Mouse (Mus musculus): Measurements from ENCODE around the gene Gpr88.

Gpr88 gene

DNA sequence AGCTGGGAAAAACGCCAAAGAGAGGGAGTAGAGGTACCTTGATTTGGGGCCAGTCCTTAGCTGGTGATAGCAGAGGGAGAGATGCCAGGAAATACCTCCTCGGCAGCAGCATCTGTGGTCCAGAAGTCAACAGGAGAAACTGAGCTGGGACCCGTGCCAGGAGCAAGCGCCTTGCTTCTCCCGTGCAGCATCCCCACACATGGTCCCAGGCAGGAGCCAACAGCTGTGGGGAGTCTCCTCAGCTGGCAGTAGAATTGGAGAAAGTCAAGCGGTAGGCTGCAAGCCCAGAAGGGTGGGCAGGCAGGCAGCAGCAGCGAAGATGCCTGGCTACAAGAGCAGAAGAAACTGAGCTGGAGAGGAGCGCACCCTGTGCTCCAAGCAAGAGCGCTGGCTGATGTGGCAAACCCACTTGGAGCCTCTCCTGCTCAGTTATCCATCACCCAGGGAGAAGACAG is at the start of gene Gpr88:
Gene Gpr88, minus strand, starts transcription at position 427 of the 455 bp plus-strand sequence.
- peak; percentile 57 for DNase-seq (ENCODE audit: extremely low spot score, low spot score)

DNA sequence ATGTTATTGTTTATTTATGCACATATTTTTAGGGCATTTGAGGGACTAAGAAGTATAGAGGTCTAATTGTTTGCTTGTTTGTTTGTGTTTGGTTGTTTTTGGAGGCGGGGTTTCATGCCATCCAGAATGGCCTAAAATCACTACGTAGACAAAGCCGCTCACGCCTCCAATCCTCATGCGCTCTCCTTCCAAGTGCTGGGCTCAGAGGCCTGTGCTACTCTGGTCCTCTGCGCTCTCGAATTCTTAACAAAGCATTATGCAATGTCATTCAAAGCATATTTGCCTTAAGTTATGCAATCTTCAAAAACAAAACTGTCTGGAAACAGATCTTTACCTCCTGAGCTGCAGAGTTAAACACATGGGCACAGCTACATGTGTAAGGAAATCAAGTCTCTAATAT is 49.3 kb upstream of the Gpr88 start:
- DNase-seq (ENCODE audit: extremely low spot score, low spot score) = no peak

DNA sequence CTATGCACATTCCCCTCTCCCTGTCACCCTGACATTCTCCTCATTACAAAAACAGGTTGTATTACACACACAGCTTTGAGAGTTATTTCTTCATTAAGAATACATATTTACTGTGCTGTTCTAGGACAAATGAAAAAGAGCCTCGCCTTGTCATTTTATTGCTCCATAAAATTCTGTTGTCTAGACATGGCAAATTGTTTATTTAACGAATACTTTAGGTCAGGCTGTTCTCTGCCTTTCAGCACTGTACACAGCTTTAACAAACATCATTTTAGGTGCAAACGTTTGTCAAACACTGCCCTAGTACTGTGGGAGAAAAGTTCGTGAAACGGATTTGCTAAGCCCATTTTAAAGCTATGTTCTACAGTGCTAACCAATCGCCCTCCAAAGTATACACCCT is 48.5 kb upstream of the Gpr88 start:
- no peak for DNase-seq (ENCODE audit: extremely low spot score, low spot score)

DNA sequence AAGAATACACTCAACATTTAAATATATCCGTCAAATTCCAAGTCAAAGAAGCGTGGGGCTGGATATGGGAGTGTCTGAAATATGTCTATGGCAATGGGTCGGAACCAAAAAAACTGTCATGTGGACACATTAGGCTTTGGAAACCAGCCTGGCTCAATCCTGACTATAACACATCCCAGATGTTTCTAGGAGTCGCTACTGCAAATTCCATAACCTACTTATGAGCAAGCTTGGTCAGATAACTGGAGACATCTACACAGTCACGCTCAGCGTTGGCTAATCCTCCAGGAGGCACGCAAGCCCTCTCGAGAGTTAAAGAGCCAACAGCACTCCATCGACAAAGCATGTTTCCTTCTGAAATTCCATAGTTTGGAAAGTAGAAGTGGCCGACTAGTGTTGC is 45.4 kb upstream of the Gpr88 start:
- no peak for DNase-seq (ENCODE audit: extremely low spot score, low spot score)

DNA sequence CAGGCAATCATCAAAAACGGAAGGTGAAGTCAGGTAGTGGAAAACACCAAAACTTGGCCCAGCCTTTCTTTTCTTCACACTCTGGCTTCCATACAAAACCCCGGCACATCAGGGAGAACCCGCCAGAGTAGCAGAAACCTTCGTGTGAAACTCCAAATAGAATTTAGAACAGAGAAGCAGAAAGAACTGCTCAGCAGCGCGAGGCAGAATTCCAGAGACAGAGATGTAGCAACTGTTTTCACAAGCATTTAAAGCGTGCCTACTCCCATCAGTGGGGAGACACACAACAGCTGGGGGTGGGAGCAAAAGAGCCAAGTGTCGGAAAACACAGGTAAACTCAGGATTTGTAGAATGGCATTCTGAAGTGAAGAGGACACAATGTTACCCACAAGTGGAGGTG is 44.7 kb upstream of the Gpr88 start:
- no peak for DNase-seq (ENCODE audit: extremely low spot score, low spot score)

DNA sequence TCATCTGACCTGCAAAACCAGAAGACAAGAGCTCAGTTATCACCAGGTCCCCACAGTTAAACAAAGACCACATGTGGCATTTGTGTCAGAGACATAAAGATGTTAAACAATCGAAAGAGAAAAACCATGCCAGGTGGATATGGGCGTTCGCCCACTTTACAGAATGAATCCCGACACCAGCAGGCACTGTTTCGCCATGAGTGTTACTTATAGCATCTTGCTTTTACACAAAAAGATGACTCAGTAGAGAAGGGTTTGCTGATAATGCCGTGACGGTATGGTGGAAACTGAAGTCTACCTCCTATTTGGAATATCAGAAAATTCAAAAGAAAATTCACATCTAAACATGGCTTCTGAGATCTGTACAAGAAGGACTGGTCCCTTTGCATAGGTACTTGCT is 43.9 kb upstream of the Gpr88 start:
- DNase-seq (ENCODE audit: extremely low spot score, low spot score) = no peak

DNA sequence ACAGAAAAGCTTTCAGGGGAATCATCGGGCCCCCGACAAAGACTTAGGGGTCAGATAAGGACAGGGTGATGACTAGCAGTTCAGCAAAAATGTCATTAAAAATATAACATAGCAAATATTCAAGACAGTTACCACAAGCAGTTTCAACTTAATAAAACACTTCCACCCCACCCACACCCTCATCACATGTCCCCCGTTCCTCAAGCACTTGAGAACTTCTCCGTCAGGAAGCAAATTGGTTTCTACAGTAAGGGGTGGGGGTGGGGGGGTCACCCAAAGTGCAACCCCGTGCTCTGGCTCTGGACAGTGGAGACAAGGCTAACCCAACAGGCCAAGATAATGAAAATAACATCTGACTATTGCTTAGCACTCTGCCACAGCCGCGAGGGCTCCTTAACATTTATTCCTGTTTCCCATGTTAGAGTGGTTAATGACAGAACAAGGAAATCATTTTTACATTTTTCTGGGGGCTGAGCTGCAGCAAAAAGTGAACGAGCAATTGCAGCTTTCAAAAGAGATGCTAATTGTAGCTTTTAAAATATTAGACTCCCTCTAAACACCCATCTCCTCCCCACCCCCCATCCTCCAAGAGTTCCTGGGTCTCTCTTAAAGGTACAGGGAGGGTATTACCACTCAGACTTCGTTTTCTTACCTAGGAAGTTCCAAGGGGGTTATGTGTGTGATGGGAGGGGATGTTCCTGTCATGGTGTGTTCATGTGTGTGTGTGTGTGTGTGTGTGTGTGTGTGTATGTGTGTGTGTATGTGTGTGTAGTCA is 36.9 kb upstream of the Gpr88 start:
- no peak for DNase-seq (ENCODE audit: extremely low spot score, low spot score)

DNA sequence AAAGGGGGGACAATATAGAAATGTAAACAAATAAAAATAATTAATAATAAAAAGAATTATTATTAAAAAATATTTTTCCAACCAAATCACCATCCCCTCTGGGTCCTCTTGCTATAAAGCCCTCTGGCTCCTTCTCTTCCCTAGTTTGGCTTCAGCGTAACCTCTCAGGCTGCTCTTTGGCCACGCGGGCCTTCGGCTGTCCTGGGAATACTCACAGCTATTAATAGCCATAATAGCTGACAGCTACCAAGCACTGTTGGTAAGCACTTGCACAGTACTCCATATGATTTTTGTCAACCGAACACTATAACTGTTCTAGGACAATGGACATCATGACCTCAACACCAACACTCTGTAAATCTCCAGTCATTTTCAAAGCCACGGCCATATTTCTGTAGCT is 35.5 kb upstream of the Gpr88 start:
- no peak for DNase-seq (ENCODE audit: extremely low spot score, low spot score)

DNA sequence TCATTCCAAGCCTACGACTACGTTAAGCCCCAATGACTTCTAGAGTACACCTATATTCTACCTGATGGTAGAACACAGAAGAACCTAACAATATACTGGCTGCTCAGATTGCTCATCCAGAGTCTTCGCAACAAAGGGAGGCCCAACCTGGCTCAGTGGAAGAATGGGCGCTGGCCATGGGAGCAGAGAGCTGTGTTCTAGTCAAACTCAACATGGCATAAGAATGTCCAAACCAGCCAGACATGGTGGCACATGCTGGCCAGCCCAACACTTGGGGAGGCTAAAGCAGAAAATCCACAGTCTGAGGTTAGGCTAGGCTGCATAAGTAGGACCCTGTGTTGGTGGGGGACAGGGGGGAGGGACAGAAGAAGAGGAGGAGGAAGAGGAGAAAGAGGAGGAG is 31.4 kb upstream of the Gpr88 start:
- DNase-seq (ENCODE audit: extremely low spot score, low spot score) = no peak

DNA sequence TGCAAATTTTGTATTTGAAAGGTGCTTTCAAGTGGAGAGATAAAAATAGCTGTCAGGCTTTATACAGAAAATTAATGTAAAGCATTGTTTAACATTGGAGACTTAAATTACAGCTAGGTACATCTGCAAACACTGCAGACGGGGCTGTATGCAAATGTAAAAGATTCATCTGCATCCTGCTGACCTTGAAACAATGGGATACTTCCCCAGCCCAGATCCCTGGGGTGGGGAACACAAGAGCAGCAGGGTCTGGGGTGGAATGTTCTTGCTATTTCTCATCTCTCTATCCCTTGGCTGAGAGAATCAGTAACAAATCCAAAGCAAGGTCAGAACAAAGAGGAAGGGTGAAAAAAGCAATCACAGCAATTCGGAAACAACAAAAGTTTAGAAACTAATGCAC is 30.7 kb upstream of the Gpr88 start:
- no peak for DNase-seq (ENCODE audit: extremely low spot score, low spot score)

DNA sequence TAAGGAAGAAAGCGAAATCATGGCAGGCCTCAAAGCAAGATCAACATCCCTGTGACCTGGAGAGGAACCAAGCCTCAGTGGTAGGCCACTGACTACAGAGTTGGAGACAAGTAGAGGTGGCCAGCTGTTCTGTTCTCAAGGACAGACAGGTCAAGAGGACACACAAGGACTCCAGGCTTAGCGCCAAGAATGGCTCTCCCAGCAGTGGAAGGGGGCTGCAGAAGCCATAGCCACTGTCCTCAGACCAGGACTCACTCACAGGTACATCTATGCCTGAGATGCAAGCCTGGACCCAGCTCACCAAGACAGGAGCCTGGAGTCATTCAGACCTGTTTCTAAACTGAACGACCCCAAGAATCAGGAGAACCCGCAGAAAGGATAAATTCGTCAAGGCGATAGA is 28.4 kb upstream of the Gpr88 start:
- DNase-seq (ENCODE audit: extremely low spot score, low spot score) = no peak

DNA sequence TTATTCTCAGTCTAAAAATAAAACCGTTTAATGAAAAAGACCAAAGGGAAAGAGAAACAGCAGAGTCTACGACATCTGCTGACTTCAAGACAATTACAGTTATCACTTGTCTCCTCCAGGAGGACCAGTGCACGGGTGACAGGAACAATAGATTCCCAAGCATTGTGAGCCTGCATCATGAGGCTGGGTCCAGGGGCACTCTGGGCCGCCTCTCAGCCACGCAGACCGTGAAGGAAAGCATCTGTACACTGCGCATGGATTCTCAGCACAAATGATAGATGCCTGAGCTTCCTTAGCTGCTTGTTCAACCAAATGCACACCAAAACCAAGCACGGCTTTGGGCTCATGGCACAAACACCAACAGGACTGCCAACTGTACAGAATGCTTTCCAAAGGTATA is 23.8 kb upstream of the Gpr88 start:
- DNase-seq (ENCODE audit: extremely low spot score, low spot score) = no peak

DNA sequence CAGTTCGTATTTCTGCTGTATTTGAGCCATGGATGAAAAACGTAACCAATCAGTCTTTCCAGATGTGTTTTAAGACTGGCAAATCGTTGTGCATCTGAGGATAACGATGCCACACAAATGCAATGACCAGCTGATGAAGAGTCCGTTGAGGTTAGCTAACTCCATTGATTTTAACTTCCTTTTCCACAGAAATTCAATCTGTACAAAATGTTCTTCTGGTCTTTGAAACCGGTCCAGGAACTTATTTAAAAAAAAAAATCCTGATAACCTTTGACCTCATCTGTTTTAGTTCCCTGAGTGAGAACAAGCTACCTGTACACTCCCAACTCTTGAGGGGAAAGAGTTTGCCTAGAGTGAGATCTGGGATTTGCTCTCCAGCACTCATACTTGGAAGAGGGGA is 18.4 kb upstream of the Gpr88 start:
- no peak for DNase-seq (ENCODE audit: extremely low spot score, low spot score)

DNA sequence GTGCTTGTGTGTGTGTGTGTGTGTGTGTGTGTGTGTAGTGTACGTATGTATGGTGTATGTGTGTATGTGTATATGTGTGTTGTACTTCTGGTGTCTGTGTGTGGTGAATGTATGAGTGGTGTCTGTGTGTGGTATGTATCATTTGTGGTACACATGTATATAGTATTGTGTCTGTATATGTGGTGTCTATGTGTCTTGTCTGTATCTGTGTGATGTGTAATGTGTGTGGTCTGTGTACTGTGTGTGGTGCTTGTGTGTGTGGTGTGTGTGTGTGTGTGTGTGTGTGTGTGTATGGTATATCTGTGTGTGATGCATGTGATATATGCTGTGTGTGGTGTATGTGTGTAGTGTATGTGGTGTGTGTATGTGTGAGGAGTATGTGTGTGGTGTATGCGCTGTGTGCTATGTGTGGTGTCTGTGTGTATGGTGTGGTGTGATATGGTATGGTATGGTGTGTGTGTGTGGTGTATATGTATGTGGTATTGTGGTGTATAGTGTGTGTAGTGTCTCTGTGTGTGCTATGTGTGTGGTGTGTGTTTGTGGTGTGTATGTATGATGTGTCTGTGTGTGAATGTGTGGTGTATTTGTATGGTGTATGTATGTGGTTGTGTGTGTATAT is 13.8 kb upstream of the Gpr88 start:
- DNase-seq (ENCODE audit: extremely low spot score, low spot score) = no peak

DNA sequence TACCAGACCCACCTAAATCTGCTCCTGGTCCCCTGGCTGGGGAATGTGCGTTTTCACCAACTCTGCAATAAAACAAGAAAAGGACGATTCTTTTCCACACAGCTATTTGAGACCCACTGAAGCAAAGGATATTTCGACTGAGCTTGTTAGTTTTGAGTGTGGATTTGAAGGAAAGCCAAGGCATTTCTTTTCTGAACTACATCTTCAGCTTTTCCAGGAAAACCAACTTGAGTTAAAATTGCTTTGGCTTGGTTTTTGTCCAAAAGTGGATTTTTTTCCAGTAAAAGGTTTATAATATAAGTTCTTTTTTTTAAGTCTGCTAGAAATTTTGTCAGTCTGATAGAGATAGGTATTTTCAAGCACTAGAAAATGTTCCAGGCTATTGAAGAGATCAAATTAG is 13.1 kb upstream of the Gpr88 start:
- DNase-seq (ENCODE audit: extremely low spot score, low spot score) = no peak

DNA sequence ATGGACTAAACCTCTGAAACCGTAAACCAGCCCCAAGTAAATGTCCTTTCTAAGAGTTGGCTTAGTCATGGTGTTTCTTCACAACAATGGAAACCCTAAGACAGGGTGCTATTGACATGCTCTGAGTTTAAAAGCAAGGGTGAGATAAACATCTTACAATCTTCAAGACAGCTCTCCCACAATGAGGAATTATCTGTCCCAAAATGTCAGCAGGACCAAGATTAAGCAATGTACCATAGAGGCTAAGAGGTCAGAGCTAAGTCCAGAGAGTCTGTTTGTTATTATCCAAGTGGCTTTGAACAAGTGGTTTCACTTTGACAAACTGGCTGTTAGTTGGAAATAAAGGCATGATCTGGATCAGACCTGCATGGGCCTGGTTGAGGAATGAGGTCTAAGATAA is 10.7 kb upstream of the Gpr88 start:
- no peak for DNase-seq (ENCODE audit: extremely low spot score, low spot score)

DNA sequence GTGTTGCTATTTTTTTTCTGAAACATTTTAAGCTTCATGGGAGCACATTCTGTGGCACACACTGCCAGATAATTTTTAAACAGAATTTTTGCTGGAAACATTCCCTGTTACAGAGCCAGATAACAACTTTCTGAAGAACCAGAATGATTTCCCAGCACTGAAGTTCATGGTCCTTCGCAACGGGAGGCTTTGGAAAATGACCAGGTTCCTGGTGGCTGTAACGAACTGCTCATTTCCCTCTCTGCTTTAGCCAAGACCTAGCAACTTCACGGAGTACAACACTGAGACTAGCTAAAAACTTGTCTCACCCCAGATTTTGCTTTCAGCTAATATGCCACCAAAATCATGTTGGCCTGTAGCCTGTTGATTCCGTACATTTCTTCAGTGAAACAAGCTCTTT is 9.8 kb upstream of the Gpr88 start:
- DNase-seq (ENCODE audit: extremely low spot score, low spot score) = no peak

DNA sequence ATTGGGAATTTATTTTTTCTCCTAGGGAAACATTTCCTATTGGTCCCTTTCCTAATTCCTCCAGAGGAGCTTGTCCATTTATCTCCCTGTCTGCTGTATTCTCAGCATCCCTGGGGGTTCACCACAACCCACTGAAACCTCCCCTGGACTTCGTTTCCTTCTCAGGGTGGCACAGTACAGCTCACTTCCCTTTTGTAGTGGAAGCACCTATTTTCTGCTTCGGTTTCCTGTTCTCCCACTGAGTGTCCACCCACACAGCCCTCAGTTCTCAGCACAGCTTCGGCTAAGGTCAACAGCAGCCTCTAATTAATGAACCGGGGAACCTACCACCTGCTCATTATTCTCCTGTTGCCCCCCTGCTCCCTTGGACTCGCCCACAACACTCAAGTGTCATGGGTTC is 2.8 kb upstream of the Gpr88 start:
- no peak for DNase-seq (ENCODE audit: extremely low spot score, low spot score)

DNA sequence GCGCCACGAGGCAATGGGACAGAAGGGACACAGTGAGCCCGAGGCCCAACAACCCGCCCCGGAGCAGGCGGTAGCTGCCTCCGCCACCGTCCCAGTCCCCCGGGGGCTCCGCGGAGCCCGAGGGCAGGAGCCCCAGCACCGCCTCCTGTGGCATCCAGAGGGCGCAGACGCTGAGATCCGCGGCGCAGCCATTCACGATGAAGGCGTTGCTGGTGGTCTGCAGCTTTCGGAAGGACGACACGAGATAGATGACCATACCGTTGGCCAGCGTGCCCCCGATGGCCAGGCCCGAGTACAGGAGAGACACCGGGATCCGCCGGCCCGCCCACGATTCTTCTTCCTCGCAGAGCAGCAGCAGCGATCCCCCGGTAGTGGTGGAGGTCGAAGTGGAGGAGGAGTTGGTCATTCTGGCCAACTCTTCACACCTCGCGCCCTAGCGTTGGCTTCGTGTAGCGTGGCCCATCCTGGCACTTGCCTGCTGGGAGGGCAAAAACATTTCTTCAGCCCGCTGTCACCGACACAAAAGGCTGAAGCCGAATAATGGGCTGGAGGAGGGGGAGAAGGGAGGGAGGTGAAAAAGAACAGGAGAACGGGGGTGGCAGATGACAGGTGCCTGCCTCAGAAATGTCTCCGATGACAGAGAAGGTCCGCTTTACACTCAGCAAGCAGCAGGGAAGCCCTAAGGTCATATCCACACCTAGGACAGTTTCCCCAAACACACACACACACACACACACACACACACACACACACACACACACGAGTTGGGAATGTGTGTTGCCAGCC is 855 bp downstream of the Gpr88 start:
- peak; percentile 63 for DNase-seq (ENCODE audit: extremely low spot score, low spot score)

DNA sequence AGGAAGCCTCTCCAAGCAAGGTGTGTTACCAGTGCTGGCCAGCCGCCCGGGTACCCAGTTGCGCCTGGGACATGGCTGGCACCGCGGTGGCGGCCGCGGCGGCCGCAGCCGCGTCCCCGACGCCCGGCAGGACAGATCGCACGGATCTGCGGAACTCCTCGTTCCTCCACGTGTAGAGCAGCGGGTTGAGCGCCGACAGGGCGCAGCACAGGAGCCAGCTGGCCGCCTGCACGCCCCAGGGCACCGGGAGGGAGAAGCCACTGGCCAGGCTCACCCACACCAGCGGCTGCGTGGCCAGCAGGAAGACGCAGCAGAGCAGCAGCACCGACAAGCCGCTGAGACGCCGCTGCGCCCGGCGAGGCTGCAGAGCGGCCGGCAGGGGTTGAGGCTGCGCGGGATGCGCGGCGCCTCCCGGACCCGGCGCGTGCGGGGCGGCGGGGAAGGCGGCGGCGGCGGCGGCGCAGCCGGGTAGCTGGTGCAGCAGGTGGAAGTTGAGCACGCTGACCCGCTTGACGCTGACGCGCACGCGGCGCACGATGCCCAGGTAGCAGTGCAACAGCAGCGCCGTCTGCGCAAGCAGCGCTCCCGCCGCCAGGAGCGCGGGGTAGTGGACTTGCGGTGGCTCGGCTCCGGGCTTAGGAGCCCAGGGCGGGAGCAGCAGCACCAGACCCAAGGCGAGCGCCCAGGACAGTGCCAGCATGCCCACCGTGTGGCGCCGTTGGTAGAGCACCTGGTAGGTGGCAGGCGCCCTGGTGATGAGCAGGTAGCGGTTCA is 1.6 kb downstream of the Gpr88 start:
- peak; percentile 73 for DNase-seq (ENCODE audit: extremely low spot score, low spot score)

DNA sequence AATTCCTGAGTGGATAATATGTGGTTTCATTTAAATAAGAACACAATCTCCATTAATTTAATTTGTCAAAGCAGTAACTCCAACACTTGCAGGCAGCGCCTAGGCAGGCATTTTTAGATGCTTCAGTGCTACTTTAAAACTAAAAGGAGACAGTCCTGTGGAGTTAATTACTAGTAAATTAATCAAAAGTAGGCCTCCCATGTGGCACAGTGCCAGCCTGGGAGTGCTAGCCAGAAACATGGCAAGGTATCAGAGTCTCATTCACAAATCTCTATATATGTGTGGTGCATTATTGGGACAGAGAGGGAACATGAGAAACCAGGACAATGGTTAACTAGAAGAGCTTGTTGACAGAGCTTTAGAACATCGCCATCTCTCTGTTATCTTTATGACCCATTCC is 4.3 kb downstream of the Gpr88 start:
- no peak for DNase-seq (ENCODE audit: extremely low spot score, low spot score)

DNA sequence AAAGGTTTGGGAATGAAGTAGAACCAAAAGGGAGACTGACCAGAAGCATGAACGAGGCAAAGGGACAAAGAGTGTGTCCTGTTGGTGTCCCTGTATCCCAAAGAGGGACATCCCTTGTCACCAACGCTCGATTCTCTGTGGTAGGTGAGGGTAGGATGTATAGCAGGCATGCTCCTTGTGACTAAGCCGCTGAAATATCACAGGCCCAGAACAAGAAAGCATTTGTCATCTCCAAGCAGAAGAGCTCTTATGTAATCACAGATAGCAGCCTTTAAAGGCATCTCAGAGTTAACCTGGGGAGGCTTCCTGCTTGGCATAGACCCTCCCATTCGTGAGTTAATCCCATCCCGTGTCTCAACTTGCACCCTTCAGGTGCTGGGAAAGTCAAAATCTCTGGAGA is 8.8 kb downstream of the Gpr88 start:
- DNase-seq (ENCODE audit: extremely low spot score, low spot score) = no peak
